Mouse (Mus musculus): ENCODE measurements at regions not wholly inside any gene's neighbourhood (a gene's known extent, or its start where the extent isn't known, plus 50 kb on each side); places are given as distances from the start of the nearest gene placed in this dataset.

DNA sequence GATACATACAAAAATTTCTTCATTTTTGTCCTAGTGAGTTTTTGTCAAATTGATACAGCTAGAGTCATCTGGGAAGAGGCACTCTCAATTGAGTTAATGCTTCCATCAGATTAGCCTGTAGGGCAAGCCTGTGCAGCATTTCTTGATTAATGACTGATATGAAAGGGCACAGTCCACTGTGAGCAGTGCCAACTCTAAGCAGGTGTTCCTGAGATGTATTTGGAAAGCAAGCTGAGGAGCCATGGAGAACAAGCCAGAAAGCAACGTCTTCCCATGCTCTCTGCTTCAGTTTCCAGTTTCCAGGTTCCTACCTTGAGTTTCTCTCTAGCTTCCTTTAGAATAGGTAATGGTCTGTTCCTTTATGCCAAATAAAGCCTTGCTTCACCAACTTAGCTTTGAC is 125.5 kb upstream of the 1700064H15Rik start:
- no peak for TF ChIP-seq POLR2A (IDR thresholded peaks at IDR 0.05; ENCODE audit: low read depth, low read length)
- no peak for TF ChIP-seq CTCF (IDR thresholded peaks at IDR 0.05; ENCODE audit: extremely low read depth, insufficient read depth, insufficient read length, insufficient replicate concordance)

All from spleen, adult 2 months (tissue).